Mouse (Mus musculus) limb, embryonic 12.5 days (tissue): Measurements from ENCODE around the gene Irf5. TPM values are rescaled to one million over a fixed set of nuclear protein-coding genes. Genes with fewer than 3 reads are reported as not detected.

Experiments used
- ATAC-seq: fragments of 200-750 bp; cut with Nextera tagmentation; 2 replicates; pipeline ENCODE4 v1.8.0; 2017; ENCODE audit warnings: low read depth, moderate TSS enrichment; ENCODE audit not compliant: insufficient number of reproducible peaks, insufficient read depth, low FRiP score, low TSS enrichment
- H3K27ac ChIP-seq: fragments of 300-500 bp; sonication (generic); 2 replicates; pipeline ENCODE4 v1.5.1; 2016; ENCODE audit warnings: mild to moderate bottlenecking, moderate library complexity
- H3K27me3 ChIP-seq: fragments of 300-500 bp; sonication (generic); 2 replicates; pipeline ENCODE4 v1.6.1; 2016; ENCODE audit warnings: mild to moderate bottlenecking, moderate library complexity
- H3K36me3 ChIP-seq: fragments of 300-500 bp; sonication (generic); 2 replicates; pipeline ENCODE4 v1.6.1; 2016; ENCODE audit warnings: mild to moderate bottlenecking, moderate library complexity
- H3K4me1 ChIP-seq: fragments of 300-500 bp; sonication (generic); replicated peaks from 2 replicates; pipeline ENCODE4 v1.6.1; 2016
- H3K4me2 ChIP-seq: fragments of 300-500 bp; sonication (generic); 2 replicates; pipeline ENCODE4 v1.6.1; 2016; ENCODE audit warnings: mild to moderate bottlenecking, moderate library complexity
- H3K4me3 ChIP-seq: fragments of 300-500 bp; sonication (generic); replicated peaks from 2 replicates; pipeline ENCODE4 v1.5.1; 2016; ENCODE audit warnings: mild to moderate bottlenecking
- H3K9ac ChIP-seq: fragments of 300-500 bp; sonication (generic); replicated peaks from 2 replicates; pipeline ENCODE4 v1.6.1; 2016; ENCODE audit warnings: mild to moderate bottlenecking, moderate library complexity
- H3K9me3 ChIP-seq: fragments of 300-500 bp; sonication (generic); 2 replicates; pipeline ENCODE4 v1.6.1; 2016; ENCODE audit warnings: mild to moderate bottlenecking, moderate library complexity
- WGBS: fragments of 180-500 bp; shearing (Covaris S2); methylation state at CpG from one replicate; pipeline ENCODE4 v1.1.7; 2016; 5-methylcytosine and 5-hydroxymethylcytosine counted together
- polyA plus RNA-seq: library from polyadenylated mRNA; unstranded; fragments of >200 nt; fragmentation: Nextera tagmentation; extraction: Ambion mirVana; gene quantifications from 2 replicates; pipeline ENCODE4 v1.2.1, GENCODE M21; 2016

Gene Irf5
- 1.7 and 2.2 TPM in 2 replicates for polyA plus RNA-seq

GRCm38 (mm10) chr6:29526281-29527251, at the start of gene Irf5:
Irf5 (plus strand) TSS chr6:29526625.
- peaks cover 16% of the 10 kb centered on the region for H3K4me1 ChIP-seq
- peak within 1 kb of the TSS; percentile 66 for H3K9ac ChIP-seq
- WGBS: under 1% methylated on average over 92 of the region's 96 CpGs
- peak within 1 kb of the TSS; percentile 99 for H3K4me2 ChIP-seq
- H3K27me3 ChIP-seq: peaks cover 56% of the 10 kb centered on the region
- H3K9me3 ChIP-seq: no peaks in the 10 kb centered on the region
- H3K36me3 ChIP-seq: no peaks in the 10 kb centered on the region
- peak; percentile 35; the same call in 1 of the 2 replicates for ATAC-seq
- H3K4me3 ChIP-seq: peak within 1 kb of the TSS; percentile 65
- no peak within 1 kb of the TSS for H3K27ac ChIP-seq

GRCm38 (mm10) chr6:29482691-29483090, 43.7 kb upstream of the Irf5 start:
- no peak for ATAC-seq
- no peak overlapping the region for H3K9ac ChIP-seq
- H3K27ac ChIP-seq: no peak overlapping the region
- 96% methylated on average over 13 of the region's 13 CpGs for WGBS
- peaks cover 15% of the 10 kb centered on the region for H3K4me1 ChIP-seq
- peaks cover 35% of the 10 kb centered on the region for H3K36me3 ChIP-seq
- H3K4me2 ChIP-seq: no peak overlapping the region
- no peaks in the 10 kb centered on the region for H3K9me3 ChIP-seq
- no peak overlapping the region for H3K4me3 ChIP-seq
- no peaks in the 10 kb centered on the region for H3K27me3 ChIP-seq

- Histone ChIP-seq H3K9ac (0 out of 2 replicates have a peak overlapping the region, but pooled peaks have one; percentile 2), H3K4me2 (peak overlapping the region; percentile 59), H3K36me3 (peaks cover 55% of the 10 kb centered on the region), H3K9me3 (no peaks in the 10 kb centered on the region), H3K4me1 (peaks cover 15% of the 10 kb centered on the region), H3K4me3 (peak overlapping the region; percentile 26), H3K27ac (no peak overlapping the region), H3K27me3 (no peaks in the 10 kb centered on the region)
- peak; percentile 16; the same call in 1 of the 2 replicates for ATAC-seq
- 15% methylated on average over 26 of the region's 26 CpGs for WGBS
Observed at GRCm38 (mm10) chr6:29484716-29485559, 41.5 kb upstream of the Irf5 start.

- Histone ChIP-seq H3K9me3 (no peaks in the 10 kb centered on the region), H3K4me1 (peaks cover 15% of the 10 kb centered on the region), H3K4me3 (no peak overlapping the region), H3K27ac (no peak overlapping the region), H3K4me2 (no peak overlapping the region), H3K27me3 (no peaks in the 10 kb centered on the region), H3K36me3 (peaks cover 65% of the 10 kb centered on the region), H3K9ac (no peak overlapping the region)
- ATAC-seq: no peak
- 33% methylated on average over 2 of the region's 2 CpGs for WGBS
Observed at GRCm38 (mm10) chr6:29485951-29486350, 40.5 kb upstream of the Irf5 start.

- no peak overlapping the region for H3K27ac ChIP-seq
- no peak for ATAC-seq
- no peak overlapping the region for H3K4me3 ChIP-seq
- H3K4me2 ChIP-seq: no peak overlapping the region
- H3K9ac ChIP-seq: no peak overlapping the region
- H3K27me3 ChIP-seq: peaks cover 14% of the 10 kb centered on the region
- 87% methylated on average over 4 of the region's 4 CpGs for WGBS
- H3K4me1 ChIP-seq: no peaks in the 10 kb centered on the region
- H3K9me3 ChIP-seq: no peaks in the 10 kb centered on the region
- peaks cover 72% of the 10 kb centered on the region for H3K36me3 ChIP-seq
Observed at GRCm38 (mm10) chr6:29494101-29494500, 32.3 kb upstream of the Irf5 start.

- Histone ChIP-seq H3K27ac (no peak overlapping the region), H3K9me3 (no peaks in the 10 kb centered on the region), H3K4me3 (no peak overlapping the region), H3K36me3 (peaks cover 70% of the 10 kb centered on the region), H3K27me3 (peaks cover 14% of the 10 kb centered on the region), H3K4me2 (no peak overlapping the region), H3K4me1 (no peaks in the 10 kb centered on the region), H3K9ac (peak overlapping the region; percentile 42; the same call in 1 of the 2 replicates)
- WGBS: 39% methylated on average over 25 of the region's 25 CpGs
- ATAC-seq: no peak
Observed at GRCm38 (mm10) chr6:29496270-29496669, 30.2 kb upstream of the Irf5 start.

- Histone ChIP-seq H3K27ac (no peak overlapping the region), H3K4me3 (no peak overlapping the region), H3K9me3 (no peaks in the 10 kb centered on the region), H3K4me2 (no peak overlapping the region), H3K4me1 (no peaks in the 10 kb centered on the region), H3K9ac (no peak overlapping the region), H3K27me3 (peaks cover 14% of the 10 kb centered on the region), H3K36me3 (peaks cover 75% of the 10 kb centered on the region)
- 64% methylated on average over 2 of the region's 2 CpGs for WGBS
- peak; percentile 23; the same call in 1 of the 2 replicates for ATAC-seq
Observed at GRCm38 (mm10) chr6:29497791-29498190, 28.6 kb upstream of the Irf5 start.

GRCm38 (mm10) chr6:29500177-29500576, 26.2 kb upstream of the Irf5 start:
- no peak overlapping the region for H3K4me2 ChIP-seq
- no peak for ATAC-seq
- WGBS: 96% methylated on average over 7 of the region's 7 CpGs
- no peak overlapping the region for H3K27ac ChIP-seq
- peaks cover 14% of the 10 kb centered on the region for H3K27me3 ChIP-seq
- H3K4me1 ChIP-seq: no peaks in the 10 kb centered on the region
- H3K9ac ChIP-seq: no peak overlapping the region
- H3K4me3 ChIP-seq: no peak overlapping the region
- H3K36me3 ChIP-seq: peaks cover 82% of the 10 kb centered on the region
- no peaks in the 10 kb centered on the region for H3K9me3 ChIP-seq

- no peak overlapping the region for H3K4me2 ChIP-seq
- peaks cover 1% of the 10 kb centered on the region for H3K4me1 ChIP-seq
- peaks cover 78% of the 10 kb centered on the region for H3K36me3 ChIP-seq
- WGBS: 86% methylated on average over 6 of the region's 6 CpGs
- no peak overlapping the region for H3K9ac ChIP-seq
- no peaks in the 10 kb centered on the region for H3K9me3 ChIP-seq
- ATAC-seq: no peak
- no peak overlapping the region for H3K4me3 ChIP-seq
- no peak overlapping the region for H3K27ac ChIP-seq
- H3K27me3 ChIP-seq: peaks cover 14% of the 10 kb centered on the region
Observed at GRCm38 (mm10) chr6:29500810-29501209, 25.6 kb upstream of the Irf5 start.

- 85% methylated on average over 1 of the region's 1 CpGs for WGBS
- Histone ChIP-seq H3K36me3 (peaks cover 70% of the 10 kb centered on the region), H3K27ac (no peak overlapping the region)
Observed at GRCm38 (mm10) chr6:29501599-29501998, 24.8 kb upstream of the Irf5 start.

GRCm38 (mm10) chr6:29505493-29505892, 20.9 kb upstream of the Irf5 start:
- 86% methylated on average over 5 of the region's 5 CpGs for WGBS
- peaks cover 38% of the 10 kb centered on the region for H3K4me1 ChIP-seq
- H3K27ac ChIP-seq: no peak overlapping the region
- no peaks in the 10 kb centered on the region for H3K9me3 ChIP-seq
- H3K36me3 ChIP-seq: peaks cover 36% of the 10 kb centered on the region
- no peak overlapping the region; the same call in 1 of the 2 replicates for H3K4me2 ChIP-seq
- no peak overlapping the region for H3K9ac ChIP-seq
- no peaks in the 10 kb centered on the region for H3K27me3 ChIP-seq
- no peak overlapping the region for H3K4me3 ChIP-seq
- no peak for ATAC-seq

More at GRCm38 (mm10) chr6:29501599-29501998, 24.8 kb upstream of the Irf5 start:
- Histone ChIP-seq H3K27me3 (peaks cover 6% of the 10 kb centered on the region), H3K4me1 (peaks cover 9% of the 10 kb centered on the region), H3K9ac (no peak overlapping the region), H3K4me3 (no peak overlapping the region), H3K4me2 (no peak overlapping the region), H3K9me3 (no peaks in the 10 kb centered on the region)
- no peak for ATAC-seq
